In the genomic region with DNA sequence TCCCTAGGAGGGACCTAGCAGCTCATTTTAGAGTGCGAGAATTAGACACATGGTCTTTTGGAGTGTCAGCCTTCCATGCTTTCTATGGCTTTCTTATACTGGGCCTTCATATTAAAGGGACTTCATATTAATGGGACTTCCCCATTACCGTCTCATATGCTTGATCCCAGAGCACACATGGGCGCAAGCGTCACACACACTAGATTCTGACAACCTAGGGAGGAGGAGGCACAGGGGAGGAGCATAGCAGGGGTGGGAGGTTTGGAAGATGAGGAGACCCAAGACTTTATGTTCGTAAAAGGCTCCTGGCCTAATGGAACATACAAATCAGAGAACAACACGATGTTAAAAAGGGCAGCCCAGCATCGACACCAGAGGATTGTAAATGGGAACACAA, we compare ENCODE assay signal across 17 mouse cellular contexts. TPM values are rescaled to one million over a fixed set of nuclear protein-coding genes. Genes with fewer than 3 reads are reported as not detected.
DNase-seq lines count a peak whose midpoint lies in the region; ATAC-seq and TF ChIP-seq lines count a peak whose summit lies in the region.
"Had no signal": no experiment of that assay in that cellular context is flagged by ENCODE, and none has a peak within 500 bp of the region (broad histone marks: within the 10 kb centered on the region; RNA-seq: fewer than 3 reads in every experiment).

No protein-coding gene starts in this region.

- WGBS in midbrain, embryonic 10.5 days: 81% methylated on average over 7 of the region's 7 CpGs
- 59% methylated on average over 7 of the region's 7 CpGs for WGBS in midbrain, postnatal 0 days
- WGBS in forebrain, postnatal 0 days: 67% methylated on average over 7 of the region's 7 CpGs
- WGBS in macrophage (ENCODE audit: missing documents): 90% methylated on average over 7 of the region's 7 CpGs
- WGBS in stomach, embryonic 15.5 days: 76% methylated on average over 7 of the region's 7 CpGs

- no peak overlapping the region for H3K4me3 ChIP-seq in midbrain, embryonic 10.5 days
- H3K4me3 ChIP-seq in midbrain, postnatal 0 days (ENCODE audit: low read depth, low read length): no peak overlapping the region
- no peak overlapping the region for H3K4me3 ChIP-seq in forebrain, postnatal 0 days (ENCODE audit: low read depth, low read length)
- H3K4me3 ChIP-seq in macrophage (ENCODE audit: inconsistent target): no peak overlapping the region
- no peak overlapping the region for H3K4me3 ChIP-seq in stomach, embryonic 15.5 days (replicated peaks)

- no peaks in the 10 kb centered on the region for H3K9me3 ChIP-seq in midbrain, embryonic 10.5 days (replicated peaks)
- no peaks in the 10 kb centered on the region for H3K9me3 ChIP-seq in midbrain, postnatal 0 days (ENCODE audit: low read length)
- H3K9me3 ChIP-seq in forebrain, postnatal 0 days (ENCODE audit: low read length): no peaks in the 10 kb centered on the region
- H3K9me3 ChIP-seq in stomach, embryonic 15.5 days: no peaks in the 10 kb centered on the region

- H3K27ac ChIP-seq in midbrain, embryonic 10.5 days (replicated peaks): peak overlapping the region; percentile 74
- no peak overlapping the region for H3K27ac ChIP-seq in midbrain, postnatal 0 days (ENCODE audit: low read depth, low read length)
- H3K27ac ChIP-seq in forebrain, postnatal 0 days (ENCODE audit: low read depth, low read length): peak overlapping the region; percentile 60
- H3K27ac ChIP-seq in macrophage: peak overlapping the region; percentile 28
- 0 out of 2 replicates have a peak overlapping the region, but pooled peaks have one; percentile 19 for H3K27ac ChIP-seq in stomach, embryonic 15.5 days
- H3K27ac ChIP-seq: kidney, postnatal 0 days had no signal

- H3K79me2 ChIP-seq in macrophage (ENCODE audit: inconsistent target): no peaks in the 10 kb centered on the region

- no peaks in the 10 kb centered on the region for H3K27me3 ChIP-seq in midbrain, embryonic 10.5 days (ENCODE audit: low read depth, poor library complexity, severe bottlenecking)
- no peaks in the 10 kb centered on the region for H3K27me3 ChIP-seq in midbrain, postnatal 0 days (ENCODE audit: insufficient read depth, low read length)
- no peaks in the 10 kb centered on the region for H3K27me3 ChIP-seq in forebrain, postnatal 0 days (ENCODE audit: insufficient read depth, low read length)
- no peaks in the 10 kb centered on the region for H3K27me3 ChIP-seq in stomach, embryonic 15.5 days (replicated peaks)

- H3K4me1 ChIP-seq in midbrain, embryonic 10.5 days: peaks cover 55% of the 10 kb centered on the region
- peaks cover 5% of the 10 kb centered on the region; the same call in 1 of the 2 replicates for H3K4me1 ChIP-seq in midbrain, postnatal 0 days (ENCODE audit: insufficient read depth, low read length)
- H3K4me1 ChIP-seq in forebrain, postnatal 0 days (ENCODE audit: insufficient read depth): peaks cover 13% of the 10 kb centered on the region; the same call in 1 of the 2 replicates
- peaks cover 16% of the 10 kb centered on the region for H3K4me1 ChIP-seq in stomach, embryonic 15.5 days

- no peaks in the 10 kb centered on the region for H3K36me3 ChIP-seq in midbrain, embryonic 10.5 days
- no peaks in the 10 kb centered on the region for H3K36me3 ChIP-seq in midbrain, postnatal 0 days (ENCODE audit: insufficient read depth, low read length)
- no peaks in the 10 kb centered on the region for H3K36me3 ChIP-seq in forebrain, postnatal 0 days (ENCODE audit: insufficient read depth)
- no peaks in the 10 kb centered on the region for H3K36me3 ChIP-seq in macrophage (ENCODE audit: inconsistent target)
- H3K36me3 ChIP-seq in stomach, embryonic 15.5 days: no peaks in the 10 kb centered on the region

- TF ChIP-seq CTCF in midbrain, postnatal 0 days (IDR thresholded peaks at IDR 0.05): no peak
- no peak for TF ChIP-seq CTCF in forebrain, postnatal 0 days (IDR thresholded peaks at IDR 0.05; ENCODE audit: low read depth)

- no peak overlapping the region for H3K9ac ChIP-seq in midbrain, postnatal 0 days (replicated peaks; ENCODE audit: low read length, poor library complexity, severe bottlenecking)
- H3K9ac ChIP-seq in forebrain, postnatal 0 days: no peak overlapping the region
- H3K9ac ChIP-seq in stomach, embryonic 15.5 days: no peak overlapping the region

- H3K4me2 ChIP-seq in midbrain, postnatal 0 days (ENCODE audit: low read depth, low read length, poor library complexity, severe bottlenecking): no peak overlapping the region
- H3K4me2 ChIP-seq in forebrain, postnatal 0 days (ENCODE audit: low read depth): no peak overlapping the region
- no peak overlapping the region for H3K4me2 ChIP-seq in stomach, embryonic 15.5 days

- ATAC-seq in midbrain, postnatal 0 days (ENCODE audit: low FRiP score): no peak
- peak; percentile 19; the same call in 1 of the 2 replicates for ATAC-seq in forebrain, postnatal 0 days
- ATAC-seq in stomach, embryonic 15.5 days (ENCODE audit: insufficient read depth, low FRiP score, low read depth): no peak
- ATAC-seq: activated CD4-positive, CD25-positive, alpha-beta regulatory T cell, adult 4 months; CD4-positive, CD25-positive, alpha-beta regulatory T cell, adult 4 months had no signal

- DNase-seq in midbrain, embryonic 10.5 days (ENCODE audit: low spot score): no peak
- no peak for DNase-seq in midbrain, postnatal 0 days (ENCODE audit: low spot score)
- DNase-seq in forebrain, postnatal 0 days: no peak
- DNase-seq in spleen, adult 12 weeks (ENCODE audit: low spot score): no peak
- DNase-seq in right cerebral cortex, adult 18-20 months: no peak
- no peak for DNase-seq in adrenal gland, adult 2 months
- DNase-seq: cerebellum, adult 8-10 months had no signal

RNA-seq across cellular contexts. Expression of gene Clmp, which starts 23.4 kb away (rescaled TPM):
- 14.7 and 21.0 TPM in 2 replicates for polyA plus RNA-seq in midbrain, embryonic 10.5 days (2016; fragmentation: Nextera tagmentation; extraction: Ambion mirVana)
- 57.0 and 74.1 TPM in 2 replicates for total RNA-seq in midbrain, postnatal 0 days (2014; rRNA removed)
- 47.5 and 48.8 TPM in 2 replicates for polyA plus RNA-seq in midbrain, postnatal 0 days (2015; fragmentation: Nextera tagmentation; extraction: Ambion mirVana)
- total RNA-seq in forebrain, postnatal 0 days (2014; rRNA removed): 68.5 and 75.4 TPM in 2 replicates
- polyA plus RNA-seq in forebrain, postnatal 0 days (2015; fragmentation: Nextera tagmentation; extraction: Ambion mirVana): 49.4 and 53.5 TPM in 2 replicates
- total RNA-seq in macrophage (2018; cell fraction: chromatin; rRNA removed): 1 to 10 TPM in 5 of 26 experiments, under 1 TPM in 14, not detected in 7; 0.13 to 4.9 (median 0.58) TPM
- under 1 TPM; 0.14 to 0.91 (median 0.32) TPM for total RNA-seq in macrophage (2018; cell fraction: cytosol; rRNA removed)
- total RNA-seq in macrophage (2018; cell fraction: nucleus; rRNA removed): 1 to 10 TPM in 6 of 26 experiments, under 1 TPM in 20; 0.13 to 5.6 (median 0.66) TPM
- 0.20 to 0.57 TPM (median 0.23 TPM) in 3 replicates for polyA plus RNA-seq in macrophage (2018)
- polyA plus RNA-seq in stomach, embryonic 15.5 days (2015; fragmentation: Nextera tagmentation; extraction: Ambion mirVana): 27.2 and 29.2 TPM in 2 replicates
- total RNA-seq in adrenal gland, adult 2 months (2021): 1 to 10 TPM; 6.3 TPM
- 25.4 and 29.5 TPM in 2 replicates for polyA plus RNA-seq in adrenal gland, adult 2 months (2012; rRNA removed)

RNA-seq across cellular contexts. Expression of gene Gm21915, which starts 38.7 kb away (rescaled TPM):
- not detected in 2 replicates for polyA plus RNA-seq in midbrain, embryonic 10.5 days (2016; fragmentation: Nextera tagmentation; extraction: Ambion mirVana)
- total RNA-seq in midbrain, postnatal 0 days (2014; rRNA removed): not detected in 2 replicates
- not detected in 2 replicates for polyA plus RNA-seq in midbrain, postnatal 0 days (2015; fragmentation: Nextera tagmentation; extraction: Ambion mirVana)
- not detected in 2 replicates for total RNA-seq in forebrain, postnatal 0 days (2014; rRNA removed)
- not detected in 2 replicates for polyA plus RNA-seq in forebrain, postnatal 0 days (2015; fragmentation: Nextera tagmentation; extraction: Ambion mirVana)
- not detected for total RNA-seq in macrophage (2018; cell fraction: chromatin; rRNA removed)
- total RNA-seq in macrophage (2018; cell fraction: cytosol; rRNA removed): not detected
- not detected for total RNA-seq in macrophage (2018; cell fraction: nucleus; rRNA removed)
- not detected in 3 replicates for polyA plus RNA-seq in macrophage (2018)
- not detected in 2 replicates for polyA plus RNA-seq in stomach, embryonic 15.5 days (2015; fragmentation: Nextera tagmentation; extraction: Ambion mirVana)
- not detected for total RNA-seq in adrenal gland, adult 2 months (2021)
- not detected in 2 replicates for polyA plus RNA-seq in adrenal gland, adult 2 months (2012; rRNA removed)
- total RNA-seq: gastrocnemius, postnatal 14 days; left cerebral cortex, postnatal 4 days had no signal
- polyA plus RNA-seq: activated CD4-positive, CD25-positive, alpha-beta regulatory T cell, adult 4 months; CD4-positive, CD25-positive, alpha-beta regulatory T cell, adult 4 months; heart, embryonic 16.5 days; kidney, postnatal 0 days; liver, embryonic 16.5 days; neural tube, embryonic 11.5 days had no signal
